Mouse (Mus musculus) embryonic fibroblast, embryonic 13.5 days (primary cell): ENCODE measurements at regions not wholly inside any gene's neighbourhood (a gene's known extent, or its start where the extent isn't known, plus 50 kb on each side); places are given as distances from the start of the nearest gene placed in this dataset.

Source experiments
- H3K27ac ChIP-seq: 2 replicates; pipeline ENCODE4 v1.5.1; 2012; ENCODE audit warnings: low read length, control low read depth, inconsistent platforms; ENCODE audit not compliant: insufficient read depth
- H3K4me1 ChIP-seq: 2 replicates; pipeline ENCODE4 v1.6.1; 2011; ENCODE audit warnings: low read length; ENCODE audit not compliant: control insufficient read depth, insufficient read depth
- H3K4me3 ChIP-seq: 2 replicates; pipeline ENCODE4 v1.5.1; 2011; ENCODE audit warnings: mild to moderate bottlenecking, control low read depth, low read length; ENCODE audit not compliant: insufficient read depth
- CTCF ChIP-seq: IDR thresholded peaks from 2 replicates; pipeline ENCODE4 v1.5.1; 2011; ENCODE audit warnings: mild to moderate bottlenecking, control low read depth, low read length, moderate library complexity, borderline replicate concordance; ENCODE audit not compliant: insufficient read depth
- POLR2A ChIP-seq: IDR thresholded peaks from 2 replicates; pipeline ENCODE4 v1.6.1; 2011; ENCODE audit warnings: low read depth, mild to moderate bottlenecking, control low read depth, low read length, moderate library complexity

DNA sequence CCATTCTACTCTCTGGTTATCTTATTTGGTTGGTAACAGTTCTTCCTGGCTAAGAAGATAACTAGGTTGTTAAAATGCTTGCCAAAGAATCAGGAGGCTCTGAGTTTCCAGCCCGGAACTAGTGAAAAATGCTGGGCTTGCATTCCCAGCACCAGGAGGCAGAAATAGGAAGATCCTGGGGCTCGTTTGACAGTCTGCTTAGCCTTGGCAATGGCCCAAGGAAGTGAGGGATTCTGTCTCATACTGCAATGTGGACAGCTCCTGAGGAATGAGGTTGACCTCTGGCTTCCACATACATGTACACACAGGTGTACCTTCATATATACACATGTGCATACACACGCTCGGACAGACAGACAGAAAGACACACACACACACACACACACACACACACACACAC is 340.6 kb upstream of the Id2 start:
- no peaks in the 10 kb centered on the region for H3K4me1 ChIP-seq
- no peak for TF ChIP-seq POLR2A
- no peak for TF ChIP-seq CTCF
- H3K4me3 ChIP-seq = no peak overlapping the region
- H3K27ac ChIP-seq = no peak overlapping the region

DNA sequence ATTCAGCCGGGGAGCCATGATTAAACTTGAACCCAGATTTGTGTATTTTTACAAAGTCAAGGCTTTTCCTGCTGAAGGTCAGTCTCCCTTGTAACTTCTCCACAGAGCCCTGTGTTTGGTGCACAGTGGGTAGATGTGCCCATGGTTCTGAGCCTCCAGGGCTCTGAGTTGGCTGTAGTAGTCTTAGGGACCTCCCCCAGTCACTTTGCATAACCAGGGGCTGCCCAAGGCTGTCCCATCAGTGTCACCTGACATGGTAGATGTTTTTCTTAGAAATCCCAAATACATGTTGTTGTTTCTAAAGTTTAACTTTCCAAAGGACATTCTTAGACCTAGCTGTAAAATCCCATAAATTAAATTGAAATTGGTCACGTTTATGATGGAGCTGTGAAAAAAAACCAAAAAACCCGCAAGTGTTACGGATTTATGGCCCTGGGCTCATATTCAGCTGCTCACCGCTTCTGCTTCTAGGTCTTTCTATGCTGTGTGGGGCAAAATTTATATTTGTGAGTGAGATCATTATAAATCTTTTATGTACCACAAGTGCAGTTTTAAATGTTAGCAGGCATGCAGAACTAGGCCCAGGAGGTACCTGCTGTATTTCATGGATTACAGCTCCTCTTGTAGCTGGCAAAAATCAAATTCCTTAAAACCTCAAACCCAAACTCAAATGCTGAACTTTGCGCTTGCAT is 339.4 kb upstream of the Id2 start:
- Histone ChIP-seq H3K4me3 (no peak overlapping the region), H3K27ac (no peak overlapping the region), H3K4me1 (no peaks in the 10 kb centered on the region)
- TF ChIP-seq CTCF (no peak), POLR2A (no peak)

DNA sequence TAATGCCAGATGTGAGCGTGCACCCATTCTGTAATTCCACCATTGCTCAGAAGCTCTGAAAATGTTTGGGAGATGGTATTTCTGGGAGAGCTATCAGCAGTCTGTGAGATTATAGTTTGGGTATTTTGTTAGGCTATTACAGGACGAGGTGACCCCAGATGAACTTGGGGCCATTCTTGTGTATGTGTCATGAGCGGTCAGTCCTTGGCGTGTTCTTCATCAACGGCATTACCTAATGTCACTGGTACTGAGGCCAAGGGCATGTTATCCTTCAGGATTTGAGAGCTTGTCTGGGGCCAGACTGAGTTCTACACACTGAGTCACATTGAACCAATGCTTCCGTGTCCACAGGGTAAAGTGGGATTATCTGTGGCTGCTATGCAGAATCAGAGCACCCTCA is 335.9 kb upstream of the Id2 start:
- Histone ChIP-seq H3K27ac (no peak overlapping the region), H3K4me3 (no peak overlapping the region), H3K4me1 (no peaks in the 10 kb centered on the region)
- TF ChIP-seq CTCF (no peak), POLR2A (no peak)

DNA sequence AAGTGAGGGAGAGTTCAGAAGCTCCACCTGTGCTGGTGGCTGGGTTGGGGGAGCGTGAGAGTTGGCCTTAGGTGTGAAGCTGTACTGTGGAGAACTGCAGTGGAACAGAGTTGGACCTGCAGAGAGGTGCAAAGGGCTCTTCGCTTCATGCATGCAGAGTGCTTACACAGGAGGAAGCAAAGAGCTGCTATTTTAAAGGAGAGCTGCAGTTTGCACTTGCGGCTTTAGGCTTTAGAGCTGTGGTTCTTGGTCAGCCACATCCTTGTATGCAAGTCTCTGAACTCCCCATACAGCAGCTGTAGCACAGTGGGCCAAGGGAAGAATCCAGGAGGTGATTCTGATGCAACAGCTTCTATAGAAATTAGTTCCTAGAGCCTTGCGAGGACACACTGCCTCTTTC is 334.0 kb upstream of the Id2 start:
- H3K27ac ChIP-seq = no peak overlapping the region
- no peaks in the 10 kb centered on the region for H3K4me1 ChIP-seq
- H3K4me3 ChIP-seq = no peak overlapping the region
- TF ChIP-seq CTCF (no peak), POLR2A (no peak)

DNA sequence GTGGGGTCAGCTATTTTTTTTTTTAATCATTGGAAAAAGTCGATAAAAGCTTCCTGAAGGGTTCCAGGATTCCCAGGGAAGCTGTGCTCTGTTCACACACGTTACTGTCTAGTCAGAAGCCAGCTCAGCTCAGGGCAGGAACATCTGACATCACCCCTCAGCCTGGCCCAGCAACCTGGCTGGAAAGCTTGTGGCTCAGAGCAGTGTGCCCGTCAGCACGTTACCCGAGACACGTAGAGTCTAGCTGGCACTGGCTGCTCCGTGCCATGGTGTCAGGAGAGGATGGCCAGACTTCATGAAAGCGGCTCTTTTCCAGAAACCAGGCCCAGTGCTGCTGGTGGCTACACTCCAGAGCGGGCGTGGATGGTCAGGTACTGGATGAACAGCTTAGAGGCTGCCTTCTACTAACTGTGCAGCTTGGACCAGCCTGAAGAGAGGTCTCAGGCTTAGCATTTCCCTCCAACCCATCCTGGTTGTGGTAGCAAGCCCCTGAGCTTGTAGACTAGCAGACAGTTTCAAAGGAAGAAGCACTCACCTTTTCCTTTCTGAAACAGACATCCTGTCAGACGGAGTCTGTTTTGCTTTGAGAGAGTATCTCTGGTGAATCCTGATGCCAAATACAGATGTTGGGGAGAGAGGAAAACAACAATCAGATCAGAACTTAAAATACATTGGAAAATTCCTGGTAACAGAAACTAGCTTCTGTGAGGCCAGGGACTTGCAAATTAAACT is 331.1 kb upstream of the Id2 start:
- Histone ChIP-seq H3K4me3 (no peak overlapping the region), H3K27ac (no peak overlapping the region), H3K4me1 (no peaks in the 10 kb centered on the region)
- TF ChIP-seq POLR2A (no peak), CTCF (no peak)

DNA sequence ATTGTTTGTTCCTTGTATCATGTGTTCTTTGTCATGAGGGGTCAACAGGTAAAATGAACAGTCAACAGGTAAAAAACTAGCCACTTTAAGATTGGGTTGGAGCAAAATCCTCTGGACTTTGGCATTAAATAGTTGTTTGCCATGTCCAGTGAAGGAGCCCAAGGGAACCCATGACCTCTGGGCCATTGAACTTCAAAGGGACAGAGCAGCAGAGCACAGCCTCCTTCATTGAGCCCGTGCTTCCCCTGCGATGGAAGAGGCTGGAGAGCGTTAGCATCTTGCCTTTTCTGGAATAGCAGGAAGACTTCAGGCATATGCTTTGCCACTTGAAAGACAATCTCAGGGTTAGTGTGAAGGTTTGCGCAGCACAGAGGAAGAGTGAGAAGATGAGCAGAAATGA is 320.4 kb upstream of the Id2 start:
- Histone ChIP-seq H3K4me3 (no peak overlapping the region), H3K4me1 (no peaks in the 10 kb centered on the region), H3K27ac (no peak overlapping the region)
- no peak for TF ChIP-seq CTCF
- no peak for TF ChIP-seq POLR2A

DNA sequence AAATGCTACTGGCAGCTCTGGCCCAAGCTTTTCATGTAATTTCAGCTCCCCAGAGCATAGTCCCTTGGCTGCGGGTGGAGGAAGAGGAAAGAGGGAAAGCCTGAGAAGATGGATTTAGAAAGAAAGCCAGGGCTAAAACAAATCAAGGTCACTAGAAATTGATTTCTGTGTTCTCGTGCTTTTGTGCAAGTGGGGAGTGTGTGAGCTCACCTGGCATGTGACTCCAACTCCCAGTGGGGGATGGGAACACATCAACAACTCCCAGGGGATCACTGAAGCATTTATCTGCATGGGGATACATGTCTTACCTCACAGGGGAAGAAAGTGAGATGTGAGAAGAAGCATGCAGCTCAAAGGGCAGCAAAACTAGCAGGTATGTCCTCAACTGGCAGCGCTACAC is 319.6 kb upstream of the Id2 start:
- Histone ChIP-seq H3K4me3 (no peak overlapping the region), H3K4me1 (no peaks in the 10 kb centered on the region), H3K27ac (no peak overlapping the region)
- TF ChIP-seq CTCF = no peak
- TF ChIP-seq POLR2A = no peak

DNA sequence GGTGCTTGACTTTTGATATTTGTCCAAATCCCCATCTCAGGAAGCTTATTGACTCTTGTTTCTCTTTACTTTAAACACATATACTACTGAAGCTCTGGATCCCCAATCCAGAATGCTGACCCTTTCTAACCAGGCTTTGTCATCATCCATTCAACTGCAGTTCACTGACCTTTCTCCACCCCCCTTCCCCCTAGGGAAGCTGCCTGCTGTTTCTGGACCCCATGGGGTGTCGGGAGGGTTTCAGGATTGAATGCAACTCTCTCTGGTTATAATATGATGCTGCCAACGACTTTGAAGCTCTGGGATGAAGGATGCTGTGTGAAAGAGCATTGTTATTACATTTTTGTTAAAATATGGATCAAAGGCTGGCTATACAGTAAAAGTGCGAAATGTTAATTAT is 318.7 kb upstream of the Id2 start:
- Histone ChIP-seq H3K4me3 (no peak overlapping the region), H3K4me1 (no peaks in the 10 kb centered on the region), H3K27ac (no peak overlapping the region)
- TF ChIP-seq POLR2A (no peak), CTCF (no peak)

DNA sequence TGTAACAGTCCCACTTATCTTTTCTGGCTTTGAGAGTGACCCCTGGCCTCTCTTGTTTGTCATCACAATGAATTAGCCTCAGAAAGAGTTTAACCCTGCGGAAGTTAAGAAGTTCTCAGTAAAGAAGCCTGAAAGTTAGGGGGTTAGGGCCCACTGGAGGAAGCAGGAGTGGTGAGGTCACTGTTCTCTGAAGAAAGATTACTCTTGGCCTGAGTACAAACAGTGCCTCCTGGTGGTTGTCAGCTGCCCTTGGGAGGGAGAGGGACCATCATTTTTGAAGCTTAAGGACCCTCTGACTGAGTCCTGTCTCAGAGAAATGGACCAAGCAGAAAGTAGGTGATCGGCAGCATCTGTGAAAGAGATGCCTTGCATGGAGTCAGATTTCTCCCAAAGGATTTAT is 318.3 kb upstream of the Id2 start:
- no peak for TF ChIP-seq CTCF
- Histone ChIP-seq H3K27ac (no peak overlapping the region), H3K4me1 (no peaks in the 10 kb centered on the region), H3K4me3 (no peak overlapping the region)

DNA sequence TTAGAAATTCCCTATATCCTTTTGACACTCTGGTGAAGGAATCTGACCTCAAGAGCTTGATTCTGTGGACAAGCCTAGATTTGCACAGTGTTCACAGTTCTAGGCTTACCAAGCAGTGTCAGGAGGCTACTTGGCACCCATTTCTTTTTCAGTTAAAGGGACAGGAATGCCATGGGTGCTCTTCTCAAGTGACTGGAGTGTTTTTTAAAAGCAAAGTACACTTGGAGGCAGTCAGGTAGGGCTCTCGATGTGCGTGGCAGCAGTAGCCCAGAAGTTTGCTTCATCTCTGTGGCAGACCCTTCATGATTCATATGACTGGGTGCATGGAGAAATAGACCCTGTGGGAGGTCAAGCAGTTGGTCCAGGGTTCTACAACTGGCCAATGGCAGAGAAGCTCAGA is 310.4 kb upstream of the Id2 start:
- Histone ChIP-seq H3K27ac (no peak overlapping the region), H3K4me3 (no peak overlapping the region), H3K4me1 (no peaks in the 10 kb centered on the region)
- TF ChIP-seq CTCF = no peak
- no peak for TF ChIP-seq POLR2A
